Mouse (Mus musculus) E14TG2a.4 (cell line): ENCODE measurements around the gene Git1.

Experiments used
- H3K27me3 ChIP-seq: 2 replicates; pipeline ENCODE4 v1.6.1; 2014; ENCODE audit warnings: low read length, control low read depth; ENCODE audit not compliant: insufficient read depth
- H3K36me3 ChIP-seq: 2 replicates; pipeline ENCODE4 v1.6.1; 2014; ENCODE audit warnings: low read length, control low read depth; ENCODE audit not compliant: insufficient read depth
- H3K4me1 ChIP-seq: replicated peaks from 2 replicates; pipeline ENCODE4 v1.6.1; 2014; ENCODE audit warnings: low read depth, low read length, control low read depth
- H3K4me3 ChIP-seq: replicated peaks from 2 replicates; pipeline ENCODE4 v1.5.1; 2014; ENCODE audit warnings: mild to moderate bottlenecking, low read length
- H3K9me3 ChIP-seq: 2 replicates; pipeline ENCODE4 v1.6.1; 2014; ENCODE audit warnings: low read length, control low read depth
- CTCF ChIP-seq: conservative IDR thresholded peaks from 2 replicates; pipeline ENCODE4 v1.5.1; 2014; ENCODE audit warnings: low read length
- NANOG ChIP-seq: IDR thresholded peaks from 2 replicates; pipeline ENCODE4 v1.6.1; 2014; ENCODE audit warnings: borderline replicate concordance, low read length, mixed read lengths
- POU5F1 ChIP-seq: IDR thresholded peaks from 2 replicates; pipeline ENCODE4 v1.6.1; 2014; ENCODE audit warnings: low read length, borderline replicate concordance

Gene Git1

GRCm38 (mm10) chr11:77468397-77468796 is 25.0 kb upstream of the Git1 start:
- H3K27me3 ChIP-seq, result peaks cover 99% of the 10 kb centered on the region
- H3K4me3 ChIP-seq, result no peak overlapping the region
- no peaks in the 10 kb centered on the region for H3K9me3 ChIP-seq
- peaks cover 80% of the 10 kb centered on the region for H3K4me1 ChIP-seq
- no peak for TF ChIP-seq CTCF
- no peak for TF ChIP-seq NANOG
- no peak for TF ChIP-seq POU5F1
- no peaks in the 10 kb centered on the region for H3K36me3 ChIP-seq

- no peak for TF ChIP-seq NANOG
- no peak; the same call in 1 of the 2 replicates for TF ChIP-seq CTCF
- no peak for TF ChIP-seq POU5F1
- no peaks in the 10 kb centered on the region for H3K9me3 ChIP-seq
- H3K4me3 ChIP-seq, result peak overlapping the region; percentile 72
- H3K4me1 ChIP-seq, result peaks cover 58% of the 10 kb centered on the region
- peaks cover 87% of the 10 kb centered on the region for H3K27me3 ChIP-seq
- H3K36me3 ChIP-seq, result 0 out of 2 replicates have a peak, but pooled peaks cover 6% of the 10 kb centered on the region
Observed at GRCm38 (mm10) chr11:77471407-77471806, 22.0 kb upstream of the Git1 start.

- Histone ChIP-seq H3K36me3 (0 out of 2 replicates have a peak, but pooled peaks cover 6% of the 10 kb centered on the region), H3K4me1 (peaks cover 48% of the 10 kb centered on the region), H3K27me3 (peaks cover 80% of the 10 kb centered on the region), H3K4me3 (no peak overlapping the region), H3K9me3 (no peaks in the 10 kb centered on the region)
- TF ChIP-seq POU5F1, result no peak
- no peak for TF ChIP-seq NANOG
- TF ChIP-seq CTCF, result no peak
Observed at GRCm38 (mm10) chr11:77472775-77473174, 20.6 kb upstream of the Git1 start.

DNA sequence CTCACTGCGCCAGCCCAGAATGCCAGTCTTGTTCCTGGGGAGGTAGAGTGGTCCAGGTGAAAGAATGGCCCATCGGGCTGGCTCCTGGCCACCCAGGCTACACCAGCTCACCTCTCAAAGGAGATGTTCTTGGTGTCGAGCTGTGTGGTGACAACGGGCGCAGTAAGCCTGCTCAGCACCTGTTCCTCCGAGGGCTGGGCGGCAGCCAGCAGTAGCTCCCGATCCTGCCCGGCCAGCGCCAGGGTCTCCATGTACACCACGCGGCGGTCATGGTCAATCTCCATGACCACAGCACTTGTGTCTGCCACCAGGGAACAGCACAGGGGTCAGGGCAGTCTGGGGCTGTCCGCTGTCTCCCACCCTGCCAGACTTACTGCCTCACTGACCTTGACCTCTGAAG is 17.1 kb upstream of the Git1 start:
- no peaks in the 10 kb centered on the region for H3K9me3 ChIP-seq
- H3K27me3 ChIP-seq, result peaks cover 46% of the 10 kb centered on the region
- TF ChIP-seq POU5F1, result no peak
- TF ChIP-seq CTCF, result no peak
- no peak; the same call in 1 of the 2 replicates for TF ChIP-seq NANOG
- H3K4me1 ChIP-seq, result peaks cover 28% of the 10 kb centered on the region
- 0 out of 2 replicates have a peak, but pooled peaks cover 6% of the 10 kb centered on the region for H3K36me3 ChIP-seq
- H3K4me3 ChIP-seq, result 0 out of 2 replicates have a peak overlapping the region, but pooled peaks have one; percentile 8

- 0 out of 2 replicates have a peak, but pooled peaks cover 6% of the 10 kb centered on the region for H3K36me3 ChIP-seq
- peaks cover 39% of the 10 kb centered on the region for H3K27me3 ChIP-seq
- no peaks in the 10 kb centered on the region for H3K9me3 ChIP-seq
- no peak overlapping the region for H3K4me3 ChIP-seq
- TF ChIP-seq CTCF (no peak), POU5F1 (no peak), NANOG (no peak)
- peaks cover 22% of the 10 kb centered on the region for H3K4me1 ChIP-seq
Observed at GRCm38 (mm10) chr11:77476895-77477294, 16.5 kb upstream of the Git1 start.

- H3K36me3 ChIP-seq, result no peaks in the 10 kb centered on the region
- H3K27me3 ChIP-seq, result peaks cover 16% of the 10 kb centered on the region
- no peaks in the 10 kb centered on the region for H3K9me3 ChIP-seq
- TF ChIP-seq POU5F1, result no peak
- no peak for TF ChIP-seq CTCF
- no peak for TF ChIP-seq NANOG
- no peak overlapping the region for H3K4me3 ChIP-seq
- peaks cover 34% of the 10 kb centered on the region for H3K4me1 ChIP-seq
Observed at GRCm38 (mm10) chr11:77483043-77483442, 10.3 kb upstream of the Git1 start.

- Histone ChIP-seq H3K36me3 (no peaks in the 10 kb centered on the region), H3K27me3 (peaks cover 22% of the 10 kb centered on the region), H3K4me3 (no peak overlapping the region), H3K4me1 (peaks cover 36% of the 10 kb centered on the region), H3K9me3 (no peaks in the 10 kb centered on the region)
- TF ChIP-seq POU5F1, result no peak
- no peak for TF ChIP-seq CTCF
- TF ChIP-seq NANOG, result no peak
Observed at GRCm38 (mm10) chr11:77483510-77484255, 9.7 kb upstream of the Git1 start.

DNA sequence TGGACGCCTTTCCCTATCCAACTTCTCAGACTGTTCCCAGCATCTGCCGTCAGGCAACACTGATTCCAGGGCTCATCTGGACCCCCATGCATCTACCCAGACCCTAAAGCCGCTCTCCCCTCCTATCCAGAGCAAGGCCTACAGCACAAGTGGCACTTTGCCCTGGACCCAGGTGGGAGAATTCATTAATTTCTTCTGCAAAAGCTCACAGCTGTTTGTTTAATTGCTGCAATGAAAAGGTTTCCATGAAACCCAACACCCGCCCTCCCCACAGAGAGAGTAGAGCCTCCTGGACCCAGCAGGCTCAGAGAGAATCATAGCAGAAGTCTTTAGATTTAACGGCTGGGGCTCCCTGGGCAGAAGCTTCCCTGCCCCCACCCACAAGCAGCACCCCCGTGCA is 8.1 kb upstream of the Git1 start:
- Histone ChIP-seq H3K4me1 (peaks cover 39% of the 10 kb centered on the region), H3K9me3 (no peaks in the 10 kb centered on the region), H3K36me3 (no peaks in the 10 kb centered on the region), H3K27me3 (peaks cover 34% of the 10 kb centered on the region), H3K4me3 (peak overlapping the region; percentile 43)
- TF ChIP-seq NANOG, result no peak

GRCm38 (mm10) chr11:77486798-77487197 is 6.6 kb upstream of the Git1 start:
- TF ChIP-seq CTCF, result no peak
- TF ChIP-seq NANOG, result no peak
- no peaks in the 10 kb centered on the region for H3K9me3 ChIP-seq

More at GRCm38 (mm10) chr11:77486798-77487197, 6.6 kb upstream of the Git1 start:
- no peaks in the 10 kb centered on the region for H3K36me3 ChIP-seq
- H3K4me1 ChIP-seq, result peaks cover 54% of the 10 kb centered on the region
- H3K27me3 ChIP-seq, result peaks cover 46% of the 10 kb centered on the region
- H3K4me3 ChIP-seq, result no peak overlapping the region
